Mouse (Mus musculus) hematopoietic multipotent progenitor cell, adult 10-12 weeks (in vitro differentiated cells): ENCODE data around the gene Gxylt1. TPM values are rescaled to one million over a fixed set of nuclear protein-coding genes. Genes with fewer than 3 reads are reported as not detected.

Source experiments
- polyA plus RNA-seq: library from polyadenylated mRNA; stranded (reverse); fragments of >175 nt; gene quantifications from 2 replicates; pipeline ENCODE4 v1.2.3, GENCODE M21; 2012; ENCODE audit warnings: low replicate concordance

Gene Gxylt1
- polyA plus RNA-seq, result 3.3 and 4.8 TPM in 2 replicates

DNA sequence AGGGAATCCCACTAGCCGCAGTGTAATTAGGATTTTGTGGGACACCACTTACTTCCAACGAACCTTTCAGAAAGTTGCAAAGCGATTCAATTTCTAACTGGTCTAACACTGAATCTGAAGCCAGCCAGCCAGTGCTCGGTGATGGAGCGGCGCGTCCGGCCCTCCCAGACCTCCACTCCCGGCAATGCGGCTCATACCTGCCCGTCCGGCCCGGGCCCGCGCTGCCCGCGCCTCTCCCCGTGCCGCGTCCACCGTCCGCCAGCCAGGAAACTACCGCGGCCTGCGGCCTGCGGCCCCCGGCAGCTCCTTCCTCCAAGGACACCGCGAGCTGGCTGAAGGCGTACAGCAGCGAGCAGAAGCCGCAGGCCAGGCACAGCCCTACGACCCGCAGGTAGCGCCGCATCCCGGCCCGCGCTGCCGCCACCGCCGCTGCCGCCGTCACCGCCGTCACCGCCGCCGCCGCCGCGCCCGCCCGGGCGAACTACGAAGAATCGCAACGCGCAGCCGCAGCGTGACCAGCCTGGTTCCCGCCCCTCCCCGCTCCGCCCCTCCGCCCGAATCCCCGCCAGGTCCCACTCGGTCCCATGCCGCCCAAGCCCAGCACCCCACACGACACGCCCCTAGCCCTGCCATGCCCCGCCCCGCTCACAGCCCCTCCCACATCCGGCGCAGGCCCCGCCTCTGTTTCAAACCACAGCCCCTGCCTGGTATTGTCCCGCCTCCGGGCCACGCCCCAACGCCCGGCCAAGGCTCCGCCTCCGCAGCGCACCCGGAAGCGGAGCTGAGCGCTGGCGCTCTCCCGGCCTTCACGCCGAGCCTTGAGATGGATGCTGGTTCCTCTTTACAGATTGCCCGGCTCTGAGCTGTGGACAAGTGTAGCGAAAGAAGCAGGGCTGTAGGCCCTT, at the start of gene Gxylt1:
Gene Gxylt1 (minus strand): TSS at position 501 of the 905 bp plus-strand sequence.

Other genes with a start within 250 kb of the Gxylt1 start
- gene Yaf2, start 61.8 kb upstream of the Gxylt1 start, polyA plus RNA-seq, result 16.8 and 20.5 TPM in 2 replicates
- gene Zcrb1, start 123.2 kb upstream of the Gxylt1 start, polyA plus RNA-seq, result 85.7 and 132 TPM in 2 replicates
- 5.5 and 7.0 TPM in 2 replicates for gene Pphln1, start 123.2 kb upstream of the Gxylt1 start, polyA plus RNA-seq